Mouse (Mus musculus) kidney, adult 2 months (tissue): ENCODE results near the gene Insr. TPM values are rescaled to one million over a fixed set of nuclear protein-coding genes. Genes with fewer than 3 reads are reported as not detected.
A peak's percentile ranks its signal among the peaks of the same experiment; 100 is the strongest.

Experiments used
- DNase-seq: peaks from one replicate; pipeline ENCODE4 v3.0.0; 2021
- H3K27ac ChIP-seq: fragments of 200-500 bp; 2 replicates; pipeline ENCODE4 v1.5.1; 2012; ENCODE audit warnings: low read depth, low read length, control low read depth, inconsistent platforms; ENCODE audit not compliant: insufficient read depth
- H3K27me3 ChIP-seq: fragments of 200-500 bp; replicated peaks from 2 replicates; pipeline ENCODE4 v1.6.1; 2012; ENCODE audit warnings: mild to moderate bottlenecking, moderate library complexity, low read length, inconsistent platforms; ENCODE audit not compliant: control insufficient read depth, insufficient read depth
- H3K36me3 ChIP-seq: fragments of 200-500 bp; 2 replicates; pipeline ENCODE4 v1.6.1; 2012; ENCODE audit warnings: mild to moderate bottlenecking, moderate library complexity, low read length, inconsistent platforms; ENCODE audit not compliant: control insufficient read depth, insufficient read depth
- H3K4me1 ChIP-seq: fragments of 200-500 bp; 2 replicates; pipeline ENCODE4 v1.6.1; 2011; ENCODE audit warnings: low read length; ENCODE audit not compliant: control insufficient read depth, insufficient read depth
- H3K4me3 ChIP-seq: fragments of 200-500 bp; 2 replicates; pipeline ENCODE4 v1.5.1; 2011; ENCODE audit warnings: mild to moderate bottlenecking, low read depth, low read length, control low read depth; ENCODE audit not compliant: insufficient read depth
- CTCF ChIP-seq: fragments of 200-500 bp; conservative IDR thresholded peaks from 2 replicates; pipeline ENCODE4 v1.5.1; 2011; ENCODE audit warnings: low read depth, mild to moderate bottlenecking, control low read depth, low read length, moderate library complexity, mixed read lengths; ENCODE audit not compliant: insufficient read depth, insufficient read length
- POLR2A ChIP-seq: fragments of 200-500 bp; IDR thresholded peaks from one replicate; pipeline ENCODE4 v1.6.1; 2011; ENCODE audit warnings: low read depth, low read length, control low read depth
- WGBS: fragments of 180-500 bp; shearing (Covaris S2); methylation state at CpG from one replicate; pipeline ENCODE4 v1.1.7; 2018; 5-methylcytosine and 5-hydroxymethylcytosine counted together
- polyA plus RNA-seq: library from polyadenylated mRNA; depleted of rRNA; stranded (reverse); fragments of >200 nt; gene quantifications from 2 replicates; pipeline ENCODE4 v1.2.3, GENCODE M21; 2012

Insr gene
- polyA plus RNA-seq, 1 experiment = 26.8 TPM

DNA sequence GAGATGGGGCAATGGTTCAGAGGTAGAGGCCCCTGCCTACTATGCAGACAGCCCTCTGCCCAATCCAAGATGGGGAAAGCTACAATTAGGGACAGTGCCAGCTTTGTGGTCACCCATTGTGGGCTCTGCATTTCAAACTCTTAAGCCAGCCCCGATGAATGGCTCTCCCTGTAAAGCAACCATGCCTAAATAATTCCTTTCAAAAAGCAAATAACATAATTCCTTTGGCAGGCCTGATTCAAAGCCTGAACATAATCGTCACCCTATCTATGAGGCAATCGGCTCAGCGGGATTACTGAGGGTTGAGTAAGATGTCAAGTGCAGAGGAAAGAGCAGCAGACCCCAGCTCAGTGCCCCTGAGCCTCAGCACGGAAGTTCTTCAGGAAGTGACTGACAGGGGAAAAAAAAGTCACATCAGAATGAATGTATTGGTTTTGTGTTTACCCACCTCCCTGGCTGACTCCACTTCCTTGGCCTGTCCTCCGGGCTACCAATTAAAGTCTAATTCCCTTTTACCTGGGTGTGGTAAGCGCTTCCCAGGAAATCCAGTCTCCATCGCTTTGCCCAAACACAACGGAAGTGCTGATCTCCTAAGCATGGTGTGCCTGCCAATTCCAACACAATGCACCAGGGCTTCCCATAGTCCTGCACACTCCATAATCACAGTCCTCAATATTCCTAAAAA is 19.1 kb downstream of the Insr start:
- peaks cover 40% of the 10 kb centered on the region for H3K4me1 ChIP-seq
- WGBS = 61% methylated on average over 9 of the region's 9 CpGs
- no peak overlapping the region for H3K27ac ChIP-seq
- no peak for TF ChIP-seq CTCF
- TF ChIP-seq POLR2A = no peak
- no peak overlapping the region for H3K4me3 ChIP-seq
- peak; percentile 54 for DNase-seq
- H3K36me3 ChIP-seq = peaks cover 5% of the 10 kb centered on the region; the same call in 1 of the 2 replicates
- H3K27me3 ChIP-seq = no peaks in the 10 kb centered on the region

DNA sequence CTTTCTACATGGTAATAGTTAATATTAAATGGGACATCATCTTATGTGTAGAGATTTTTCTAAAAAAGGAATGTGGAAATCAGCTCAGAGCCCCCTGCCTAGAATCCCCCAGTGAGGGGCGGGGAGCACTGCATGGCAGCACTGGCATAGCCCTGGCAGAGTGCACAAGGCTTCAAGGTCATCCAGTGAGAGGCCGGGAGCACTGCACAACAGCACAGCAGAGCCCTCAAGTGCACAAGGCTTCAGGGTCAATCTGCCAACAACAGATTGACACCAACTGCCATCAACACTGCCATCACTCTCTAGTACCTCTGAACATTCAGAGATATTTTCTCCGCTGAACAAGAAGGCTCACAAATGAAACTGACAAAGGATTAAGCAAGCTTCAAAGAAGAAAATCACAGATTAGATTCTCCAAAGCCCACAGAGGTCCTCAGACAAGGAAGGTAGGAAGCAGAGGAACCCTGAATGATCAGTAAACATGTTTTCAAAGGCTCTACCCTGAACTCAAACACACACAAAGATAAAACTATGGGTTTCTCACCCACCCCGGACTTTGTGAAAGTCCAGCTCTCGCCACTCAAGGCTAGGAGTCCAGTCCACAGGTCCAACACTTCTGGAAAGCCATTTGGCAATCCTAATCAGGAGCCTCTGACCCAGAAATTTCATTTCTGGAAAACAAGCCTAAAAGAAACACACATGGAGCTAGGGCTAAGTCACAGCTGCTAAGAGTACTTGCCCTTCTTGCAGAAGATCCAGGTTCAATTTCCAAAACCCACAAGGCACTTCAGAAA is 23.1 kb downstream of the Insr start:
- peaks cover 5% of the 10 kb centered on the region; the same call in 1 of the 2 replicates for H3K36me3 ChIP-seq
- TF ChIP-seq POLR2A = no peak
- no peak for TF ChIP-seq CTCF
- H3K27me3 ChIP-seq = no peaks in the 10 kb centered on the region
- 62% methylated on average over 5 of the region's 5 CpGs for WGBS
- DNase-seq = peak; percentile 80
- H3K4me1 ChIP-seq = peaks cover 36% of the 10 kb centered on the region
- H3K4me3 ChIP-seq = no peak overlapping the region
- peak overlapping the region; percentile 79; the same call in 1 of the 2 replicates for H3K27ac ChIP-seq

- Histone ChIP-seq H3K4me3 (no peak overlapping the region), H3K27me3 (no peaks in the 10 kb centered on the region), H3K4me1 (peaks cover 35% of the 10 kb centered on the region), H3K36me3 (peaks cover 5% of the 10 kb centered on the region; the same call in 1 of the 2 replicates), H3K27ac (0 out of 2 replicates have a peak overlapping the region, but pooled peaks have one; percentile 13)
- WGBS = 45% methylated on average over 1 of the region's 1 CpGs
- no peak for TF ChIP-seq POLR2A
- no peak for TF ChIP-seq CTCF
- peak; percentile 33 for DNase-seq
Observed at GRCm38 (mm10) chr8:3255321-3255720, 24.1 kb downstream of the Insr start.

- 40% methylated on average over 4 of the region's 4 CpGs for WGBS
- Histone ChIP-seq H3K27me3 (no peaks in the 10 kb centered on the region), H3K27ac (peak overlapping the region; percentile 51), H3K4me3 (no peak overlapping the region), H3K36me3 (peaks cover under 1% of the 10 kb centered on the region; the same call in 1 of the 2 replicates), H3K4me1 (peaks cover 35% of the 10 kb centered on the region)
- TF ChIP-seq POLR2A (no peak), CTCF (no peak)
- DNase-seq = no peak
Observed at GRCm38 (mm10) chr8:3253179-3253578, 26.2 kb downstream of the Insr start.

- H3K27ac ChIP-seq = peak overlapping the region; percentile 51
- no peaks in the 10 kb centered on the region for H3K27me3 ChIP-seq
- no peaks in the 10 kb centered on the region; the same call in 1 of the 2 replicates for H3K36me3 ChIP-seq
- TF ChIP-seq POLR2A = no peak
- 0 out of 2 replicates have a peak, but pooled peaks have one; percentile 12 for TF ChIP-seq CTCF
- WGBS = 71% methylated on average over 6 of the region's 6 CpGs
- H3K4me1 ChIP-seq = peaks cover 35% of the 10 kb centered on the region
- DNase-seq = peak; percentile 67
- no peak overlapping the region for H3K4me3 ChIP-seq
Observed at GRCm38 (mm10) chr8:3252665-3253064, 26.8 kb downstream of the Insr start.

DNA sequence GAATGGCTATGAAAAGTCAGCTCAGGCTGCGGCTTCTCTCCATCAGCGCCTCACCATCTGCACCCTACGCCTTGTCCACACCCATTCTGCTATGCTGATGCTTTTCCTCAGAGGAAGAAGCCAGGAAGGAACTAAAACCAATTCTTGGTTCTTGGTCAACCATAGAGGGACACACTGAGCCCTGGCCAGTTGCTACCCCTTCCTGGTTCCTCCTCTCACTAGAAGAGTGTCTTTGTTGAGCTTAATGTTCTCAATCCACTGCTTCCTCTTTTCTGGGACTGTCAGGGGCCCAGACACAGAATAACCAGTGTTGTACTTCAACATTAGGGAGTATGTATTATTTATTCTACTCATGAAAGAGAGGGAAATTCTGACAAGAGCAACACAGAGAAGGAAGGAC is 28.3 kb downstream of the Insr start:
- DNase-seq = no peak
- Histone ChIP-seq H3K4me1 (peaks cover 28% of the 10 kb centered on the region), H3K27me3 (no peaks in the 10 kb centered on the region), H3K36me3 (no peaks in the 10 kb centered on the region; the same call in 1 of the 2 replicates), H3K27ac (no peak overlapping the region; the same call in 1 of the 2 replicates), H3K4me3 (no peak overlapping the region)
- 96% methylated on average over 3 of the region's 3 CpGs for WGBS
- no peak for TF ChIP-seq CTCF
- no peak for TF ChIP-seq POLR2A

DNA sequence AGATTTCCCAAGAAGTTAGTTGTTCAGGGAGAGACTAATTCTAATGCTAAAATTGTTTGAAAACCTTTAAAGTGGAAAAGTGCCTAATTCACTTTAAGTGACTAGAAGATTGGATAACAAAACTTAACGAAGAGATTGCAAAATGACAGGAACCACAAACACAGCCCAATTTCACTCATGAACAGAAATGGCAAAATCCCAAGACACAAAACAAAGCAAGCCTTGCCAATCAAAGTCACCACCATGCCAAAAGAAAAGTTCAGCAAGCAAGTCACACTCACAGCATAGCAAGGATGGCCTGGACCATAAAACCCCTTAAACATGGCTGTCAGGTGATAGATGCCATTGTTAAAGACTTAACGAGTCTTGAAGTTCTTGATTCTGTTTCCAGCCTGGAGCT is 29.5 kb downstream of the Insr start:
- WGBS = 45% methylated on average over 2 of the region's 2 CpGs
- H3K4me1 ChIP-seq = peaks cover 20% of the 10 kb centered on the region
- H3K4me3 ChIP-seq = no peak overlapping the region
- H3K27me3 ChIP-seq = no peaks in the 10 kb centered on the region
- peak; percentile 37 for DNase-seq
- no peak overlapping the region for H3K27ac ChIP-seq
- H3K36me3 ChIP-seq = no peaks in the 10 kb centered on the region; the same call in 1 of the 2 replicates
- TF ChIP-seq CTCF = no peak
- no peak for TF ChIP-seq POLR2A
